Mouse (Mus musculus): ENCODE measurements at regions not wholly inside any gene's neighbourhood (a gene's known extent, or its start where the extent isn't known, plus 50 kb on each side); places are given as distances from the start of the nearest gene placed in this dataset.

DNA sequence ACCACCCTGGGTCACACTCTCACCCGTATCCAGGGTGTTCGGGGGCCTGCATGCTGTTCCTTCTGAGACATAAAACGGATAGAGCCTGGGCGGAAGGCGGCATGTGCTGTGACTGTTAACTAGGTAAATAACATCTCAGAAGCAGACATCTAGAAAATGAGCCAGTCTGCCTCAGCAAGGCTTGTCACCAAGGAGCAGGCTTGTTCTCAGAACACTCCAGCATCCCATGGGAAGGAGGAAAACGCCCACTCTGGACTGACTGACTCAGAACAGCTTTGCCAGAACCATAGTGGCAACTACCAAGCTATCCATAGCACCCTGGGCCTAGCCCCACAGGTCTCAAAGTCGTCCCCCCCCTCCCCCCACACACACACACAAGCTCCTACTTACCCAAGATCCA, 63.8 kb upstream of the Cdh5 start:
- TF ChIP-seq CHD2 (IDR thresholded peaks at IDR 0.05; ENCODE audit: low read depth, low read length) (no peak), MAFK (IDR thresholded peaks at IDR 0.05; ENCODE audit: insufficient read depth, low read depth, low read length) (no peak), HCFC1 (IDR thresholded peaks at IDR 0.05; ENCODE audit: borderline replicate concordance, insufficient read depth, low read length) (no peak), ZNF384 (IDR thresholded peaks at IDR 0.05; ENCODE audit: low read depth, low read length) (no peak), ZC3H11A (IDR thresholded peaks at IDR 0.05; ENCODE audit: borderline replicate concordance, low read depth, low read length) (no peak)
